Mouse (Mus musculus) limb, embryonic 15.5 days (tissue): ENCODE results near the gene Psmc3. TPM values are rescaled to one million over a fixed set of nuclear protein-coding genes. Genes with fewer than 3 reads are reported as not detected.
"Not testable (repeated sequence)": the region's sequence is repeated elsewhere in the genome, so short reads cannot be mapped to it uniquely, and the experiment has no call there.

Source experiments
- ATAC-seq: fragments of 200-750 bp; cut with Nextera tagmentation; 2 replicates; pipeline ENCODE4 v1.8.0; 2017; ENCODE audit warnings: low read depth, moderate TSS enrichment; ENCODE audit not compliant: insufficient number of reproducible peaks, low FRiP score, low TSS enrichment
- H3K27ac ChIP-seq: fragments of 300-500 bp; sonication (generic); 2 replicates; pipeline ENCODE4 v1.5.1; 2015; ENCODE audit warnings: moderate library complexity, mild to moderate bottlenecking, inconsistent platforms
- H3K27me3 ChIP-seq: fragments of 300-500 bp; sonication (generic); 2 replicates; pipeline ENCODE4 v1.6.1; 2015; ENCODE audit warnings: inconsistent platforms
- H3K36me3 ChIP-seq: fragments of 300-500 bp; sonication (generic); 2 replicates; pipeline ENCODE4 v1.6.1; 2015; ENCODE audit warnings: inconsistent platforms
- H3K4me1 ChIP-seq: fragments of 300-500 bp; sonication (generic); 2 replicates; pipeline ENCODE4 v1.6.1; 2015; ENCODE audit warnings: inconsistent platforms
- H3K4me2 ChIP-seq: fragments of 300-500 bp; sonication (generic); 2 replicates; pipeline ENCODE4 v1.6.1; 2015; ENCODE audit warnings: mild to moderate bottlenecking, inconsistent platforms
- H3K4me3 ChIP-seq: fragments of 300-500 bp; sonication (generic); 2 replicates; pipeline ENCODE4 v1.5.1; 2015; ENCODE audit warnings: mild to moderate bottlenecking, inconsistent platforms
- H3K9ac ChIP-seq: fragments of 300-500 bp; sonication (generic); 2 replicates; pipeline ENCODE4 v1.6.1; 2015; ENCODE audit warnings: inconsistent platforms
- H3K9me3 ChIP-seq: fragments of 300-500 bp; sonication (generic); 2 replicates; pipeline ENCODE4 v1.6.1; 2016; ENCODE audit warnings: inconsistent platforms
- WGBS: fragments of 180-500 bp; shearing (Covaris S2); methylation state at CpG from one replicate; pipeline ENCODE4 v1.1.7; 2015; 5-methylcytosine and 5-hydroxymethylcytosine counted together
- polyA plus RNA-seq: library from polyadenylated mRNA; unstranded; fragments of >200 nt; fragmentation: Nextera tagmentation; extraction: Ambion mirVana; gene quantifications from 2 replicates; pipeline ENCODE4 v1.2.1, GENCODE M21; 2015

Psmc3 gene
- polyA plus RNA-seq, 1 experiment from 2014 or later = 248 TPM

GRCm38 (mm10) chr2:91031216-91031615 is 22.6 kb upstream of the Psmc3 start:
- H3K9ac ChIP-seq = no peak overlapping the region
- no peaks in the 10 kb centered on the region for H3K36me3 ChIP-seq
- H3K27ac ChIP-seq = no peak overlapping the region
- no peak overlapping the region for H3K4me3 ChIP-seq
- 86% methylated on average over 4 of the region's 4 CpGs for WGBS
- no peaks in the 10 kb centered on the region for H3K27me3 ChIP-seq
- no peaks in the 10 kb centered on the region for H3K9me3 ChIP-seq
- H3K4me2 ChIP-seq = no peak overlapping the region
- H3K4me1 ChIP-seq = 0 out of 2 replicates have a peak, but pooled peaks cover 3% of the 10 kb centered on the region
- ATAC-seq = no peak

GRCm38 (mm10) chr2:91033000-91033399 is 20.8 kb upstream of the Psmc3 start:
- Histone ChIP-seq H3K36me3 (no peaks in the 10 kb centered on the region), H3K4me1 (no peaks in the 10 kb centered on the region), H3K4me3 (no peak overlapping the region), H3K27me3 (no peaks in the 10 kb centered on the region), H3K4me2 (no peak overlapping the region), H3K9me3 (no peaks in the 10 kb centered on the region), H3K27ac (no peak overlapping the region), H3K9ac (no peak overlapping the region)
- no peak for ATAC-seq
- 24% methylated on average over 3 of the region's 3 CpGs for WGBS

- H3K27ac ChIP-seq = no peak within 1 kb of the TSS
- 61% methylated on average over 9 of the region's 9 CpGs for WGBS
- ATAC-seq = 0 out of 2 replicates have a peak, but pooled peaks have one; percentile 36
These were observed 18.4 kb upstream of the Psmc3 start, which contains the start of gene Rapsn for GRCm38 (mm10) chr2:91035385-91035784. Rapsn (plus strand) TSS chr2:91035620.

GRCm38 (mm10) chr2:91041786-91042185 is 12.0 kb upstream of the Psmc3 start:
- Histone ChIP-seq H3K4me2 (no peak overlapping the region), H3K36me3 (no peaks in the 10 kb centered on the region), H3K9me3 (no peaks in the 10 kb centered on the region), H3K27ac (no peak overlapping the region), H3K4me1 (no peaks in the 10 kb centered on the region), H3K27me3 (no peaks in the 10 kb centered on the region), H3K4me3 (no peak overlapping the region), H3K9ac (no peak overlapping the region)
- WGBS = 68% methylated on average over 8 of the region's 8 CpGs
- no peak for ATAC-seq

More at GRCm38 (mm10) chr2:91035385-91035784, 18.4 kb upstream of the Psmc3 start, which contains the start of gene Rapsn:
- H3K9ac ChIP-seq = no peak within 1 kb of the TSS
- H3K9me3 ChIP-seq = no peaks in the 10 kb centered on the region
- H3K4me2 ChIP-seq = no peak within 1 kb of the TSS
- no peaks in the 10 kb centered on the region for H3K4me1 ChIP-seq
- no peaks in the 10 kb centered on the region for H3K27me3 ChIP-seq
- H3K36me3 ChIP-seq = no peaks in the 10 kb centered on the region
- H3K4me3 ChIP-seq = no peak within 1 kb of the TSS

GRCm38 (mm10) chr2:91042651-91043398 is 11.0 kb upstream of the Psmc3 start:
- no peaks in the 10 kb centered on the region for H3K27me3 ChIP-seq
- no peak overlapping the region for H3K4me2 ChIP-seq
- H3K4me1 ChIP-seq = no peaks in the 10 kb centered on the region
- H3K36me3 ChIP-seq = no peaks in the 10 kb centered on the region
- H3K9ac ChIP-seq = no peak overlapping the region
- H3K9me3 ChIP-seq = no peaks in the 10 kb centered on the region
- H3K4me3 ChIP-seq = no peak overlapping the region
- 70% methylated on average over 21 of the region's 21 CpGs for WGBS
- no peak overlapping the region for H3K27ac ChIP-seq
- no peak for ATAC-seq

- WGBS = 79% methylated on average over 13 of the region's 13 CpGs
- H3K27ac ChIP-seq = no peak overlapping the region
- no peak overlapping the region for H3K4me3 ChIP-seq
- no peaks in the 10 kb centered on the region for H3K36me3 ChIP-seq
- no peaks in the 10 kb centered on the region for H3K27me3 ChIP-seq
- H3K9ac ChIP-seq = no peak overlapping the region
- H3K4me2 ChIP-seq = no peak overlapping the region
- no peaks in the 10 kb centered on the region for H3K4me1 ChIP-seq
- no peaks in the 10 kb centered on the region for H3K9me3 ChIP-seq
- ATAC-seq = no peak
These were observed 9.1 kb upstream of the Psmc3 start for GRCm38 (mm10) chr2:91044727-91045126.

- ATAC-seq, H3K4me1 ChIP-seq, H3K27me3 ChIP-seq, H3K9ac ChIP-seq, H3K27ac ChIP-seq, H3K4me3 ChIP-seq, H3K4me2 ChIP-seq, H3K36me3 ChIP-seq, H3K9me3 ChIP-seq: not testable (repeated sequence)
- 82% methylated on average over 1 of the region's 1 CpGs for WGBS
These were observed 8.0 kb upstream of the Psmc3 start for GRCm38 (mm10) chr2:91045805-91046204.

GRCm38 (mm10) chr2:91047359-91047758 is 6.5 kb upstream of the Psmc3 start:
- H3K36me3 ChIP-seq = peaks cover 5% of the 10 kb centered on the region; the same call in 1 of the 2 replicates
- H3K27me3 ChIP-seq = no peaks in the 10 kb centered on the region
- no peak overlapping the region for H3K4me2 ChIP-seq
- H3K27ac ChIP-seq = no peak overlapping the region
- WGBS = 41% methylated on average over 9 of the region's 9 CpGs
- H3K4me1 ChIP-seq = no peaks in the 10 kb centered on the region
- no peak overlapping the region for H3K9ac ChIP-seq
- H3K9me3 ChIP-seq = no peaks in the 10 kb centered on the region
- H3K4me3 ChIP-seq = no peak overlapping the region
- no peak for ATAC-seq

GRCm38 (mm10) chr2:91051917-91052316 is 1.9 kb upstream of the Psmc3 start:
- peaks cover 22% of the 10 kb centered on the region for H3K36me3 ChIP-seq
- no peak for ATAC-seq
- H3K9me3 ChIP-seq = no peaks in the 10 kb centered on the region
- no peak overlapping the region for H3K4me3 ChIP-seq
- no peaks in the 10 kb centered on the region for H3K27me3 ChIP-seq
- H3K9ac ChIP-seq = no peak overlapping the region
- WGBS = 73% methylated on average over 3 of the region's 3 CpGs
- H3K27ac ChIP-seq = no peak overlapping the region
- H3K4me2 ChIP-seq = no peak overlapping the region
- peaks cover 17% of the 10 kb centered on the region for H3K4me1 ChIP-seq

- Histone ChIP-seq H3K27me3 (no peaks in the 10 kb centered on the region), H3K27ac (no peak overlapping the region), H3K4me2 (no peak overlapping the region), H3K4me1 (peaks cover 17% of the 10 kb centered on the region), H3K4me3 (no peak overlapping the region), H3K36me3 (peaks cover 31% of the 10 kb centered on the region), H3K9ac (no peak overlapping the region), H3K9me3 (no peaks in the 10 kb centered on the region)
- no peak for ATAC-seq
- 48% methylated on average over 2 of the region's 2 CpGs for WGBS
These were observed 1.1 kb upstream of the Psmc3 start for GRCm38 (mm10) chr2:91052752-91053151.

- Histone ChIP-seq H3K9me3 (no peaks in the 10 kb centered on the region), H3K27me3 (no peaks in the 10 kb centered on the region), H3K36me3 (peaks cover 37% of the 10 kb centered on the region), H3K4me1 (peaks cover 17% of the 10 kb centered on the region), H3K4me2 (peak overlapping the region; percentile 82), H3K9ac (peak overlapping the region; percentile 42; the same call in 1 of the 2 replicates), H3K4me3 (peak overlapping the region; percentile 91), H3K27ac (no peak overlapping the region)
- 0% methylated on average over 6 of the region's 6 CpGs for WGBS
- ATAC-seq = peak; percentile 35; the same call in 1 of the 2 replicates
These were observed 452 bp upstream of the Psmc3 start for GRCm38 (mm10) chr2:91053181-91053933.

- WGBS = 80% methylated on average over 5 of the region's 5 CpGs
These were observed 4.6 kb downstream of the Psmc3 start for GRCm38 (mm10) chr2:91058435-91058834.

More at GRCm38 (mm10) chr2:91058435-91058834, 4.6 kb downstream of the Psmc3 start:
- Histone ChIP-seq H3K27ac (no peak overlapping the region), H3K9me3 (no peaks in the 10 kb centered on the region), H3K27me3 (no peaks in the 10 kb centered on the region), H3K36me3 (peaks cover 79% of the 10 kb centered on the region), H3K4me1 (peaks cover 34% of the 10 kb centered on the region), H3K9ac (no peak overlapping the region), H3K4me3 (no peak overlapping the region), H3K4me2 (no peak overlapping the region)
- ATAC-seq = no peak
